Mouse (Mus musculus) adrenal gland, postnatal 36 days (tissue): ENCODE data around the gene Masp1. TPM values are rescaled to one million over a fixed set of nuclear protein-coding genes. Genes with fewer than 3 reads are reported as not detected.

Experiments
- DNase-seq, 2 experiments: peaks; one replicate each; pipeline ENCODE4 v3.0.0; 2021; ENCODE audit warnings: mixed read lengths in 1 of 2
- long read RNA-seq, 2 experiments: library from polyadenylated mRNA; stranded (forward); transcript quantifications; one replicate each; pipeline ENCODE4 v2.0.0; 2021; ENCODE audit warnings: borderline sequencing depth in 2 of 2
- total RNA-seq, 2 experiments: library from RNA; stranded (reverse); gene quantifications; 2 replicates each; pipeline ENCODE4 v1.2.3; 2021

Masp1 gene
- total RNA-seq, result 100 to 1,000 TPM in 1 of 2 experiments, 10 to 100 TPM in 1; 62.4 to 152 TPM
- long read RNA-seq, experiment 1, transcript Masp1-203 (11 exons, 3,786 nt), result major isoform, 14 of 44 reads
- long read RNA-seq, experiment 1, partial matches to known transcripts, result 7 of 44 reads
- long read RNA-seq, experiment 1, other reads (novel, unspliced or antisense), result 21 of 44 reads
- long read RNA-seq, experiment 2, transcript Masp1-203 (11 exons, 3,786 nt), result major isoform, 17 of 25 reads
- long read RNA-seq, experiment 2, partial matches to known transcripts, result 7 of 25 reads
- long read RNA-seq, experiment 2, other reads (novel, unspliced or antisense), result 0 of 25 reads

DNA sequence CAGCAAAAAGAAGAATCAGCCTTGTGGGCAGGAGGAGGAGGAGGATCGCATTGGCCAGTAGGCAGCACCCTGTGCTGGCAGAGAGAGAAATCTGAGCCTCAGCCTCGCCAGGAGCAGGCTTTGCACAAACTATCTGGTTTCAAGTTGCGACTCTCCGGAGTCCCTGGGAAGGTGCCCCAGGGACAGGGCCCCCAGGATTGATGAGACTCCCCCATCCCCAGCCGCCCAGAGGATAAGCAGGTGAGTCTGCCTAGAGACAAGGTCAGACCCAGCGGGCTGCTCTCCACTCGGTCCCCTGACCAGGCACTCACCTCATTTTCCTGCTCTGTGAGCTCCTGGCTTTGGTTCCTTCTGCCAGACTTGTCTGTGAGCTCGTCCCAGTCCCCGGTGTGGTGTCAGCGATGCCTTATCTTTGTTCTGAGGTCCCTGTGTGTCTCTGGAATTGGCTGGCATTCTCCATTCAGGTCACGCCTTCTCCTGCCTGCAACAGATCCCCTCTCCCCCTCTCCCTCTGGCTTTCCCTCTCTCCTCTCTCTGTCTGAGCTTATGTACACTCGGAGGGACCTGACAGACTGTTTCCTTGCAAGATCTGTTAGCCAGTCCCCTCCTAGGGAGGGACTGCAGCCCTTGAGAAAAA lies at the start of gene Masp1, which contains the start of gene Rtp4:
Masp1 (minus strand) TSS at position 581 of the 637 bp plus-strand sequence.
Rtp4 (plus strand) TSS at position 57 of the 637 bp plus-strand sequence.
- DNase-seq, result peak; percentile 50 to 64

GRCm38 (mm10) chr16:23568369-23568958 lies 47.8 kb upstream of the Masp1 start:
- peak; percentile 10 to 11 for DNase-seq

DNA sequence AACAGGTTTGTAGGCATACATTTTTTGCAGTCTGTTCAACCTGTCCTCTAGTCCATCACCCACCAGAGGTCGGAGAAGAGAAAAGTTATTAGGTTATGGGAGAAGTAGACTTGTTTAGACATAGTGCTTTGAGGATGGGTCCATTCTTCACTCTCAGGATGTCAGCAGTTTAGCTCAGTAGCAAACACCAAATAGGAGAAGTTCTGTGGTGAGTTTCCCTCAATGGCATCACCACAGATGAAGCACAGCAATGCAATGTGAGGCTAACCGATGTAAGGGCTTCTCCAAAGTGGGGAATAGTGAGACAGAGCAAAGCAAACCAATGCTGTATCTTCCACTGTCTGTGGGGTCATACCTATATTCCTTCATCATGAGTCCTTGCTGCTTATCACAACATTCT lies 37.1 kb upstream of the Masp1 start:
- DNase-seq, result no peak

DNA sequence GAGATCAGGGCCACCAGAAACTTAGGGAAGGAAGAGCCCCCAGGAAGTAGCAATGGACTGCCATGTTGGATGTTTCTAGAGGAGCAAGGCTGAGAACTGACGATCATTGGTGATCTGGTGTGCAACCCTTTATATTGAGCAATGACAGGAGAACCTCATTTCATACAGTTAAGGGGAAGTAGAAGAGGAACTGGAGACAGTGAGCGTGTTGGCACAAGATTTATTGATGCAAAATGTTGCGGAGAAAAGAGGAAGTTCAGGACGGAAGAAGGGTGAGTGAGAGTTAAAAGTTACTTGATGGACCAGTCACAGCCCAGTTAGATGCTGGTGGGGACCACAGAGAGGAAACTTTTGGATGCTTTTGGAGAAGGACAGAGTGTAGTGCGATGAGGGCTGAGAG lies 36.6 kb upstream of the Masp1 start:
- DNase-seq, result no peak

DNA sequence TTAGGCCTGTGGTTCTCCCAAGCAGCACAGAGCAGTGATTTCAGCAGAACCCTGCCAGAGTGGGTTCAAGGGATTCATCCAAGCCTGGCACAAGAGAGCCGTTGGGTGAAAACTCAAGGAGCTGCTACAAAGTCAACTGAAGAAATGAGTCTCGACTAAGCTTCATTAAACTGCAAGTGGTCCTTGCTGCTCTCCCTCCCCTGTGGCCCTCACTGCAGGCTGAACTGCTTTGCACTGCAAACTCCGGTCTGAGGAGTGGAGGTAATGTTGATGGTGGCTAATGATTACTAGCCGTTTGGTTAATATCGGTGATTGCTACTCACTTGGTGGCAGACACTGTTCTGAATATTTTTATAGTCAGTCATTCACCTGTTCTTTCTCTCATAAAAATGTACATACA lies 34.1 kb upstream of the Masp1 start:
- no peak for DNase-seq

DNA sequence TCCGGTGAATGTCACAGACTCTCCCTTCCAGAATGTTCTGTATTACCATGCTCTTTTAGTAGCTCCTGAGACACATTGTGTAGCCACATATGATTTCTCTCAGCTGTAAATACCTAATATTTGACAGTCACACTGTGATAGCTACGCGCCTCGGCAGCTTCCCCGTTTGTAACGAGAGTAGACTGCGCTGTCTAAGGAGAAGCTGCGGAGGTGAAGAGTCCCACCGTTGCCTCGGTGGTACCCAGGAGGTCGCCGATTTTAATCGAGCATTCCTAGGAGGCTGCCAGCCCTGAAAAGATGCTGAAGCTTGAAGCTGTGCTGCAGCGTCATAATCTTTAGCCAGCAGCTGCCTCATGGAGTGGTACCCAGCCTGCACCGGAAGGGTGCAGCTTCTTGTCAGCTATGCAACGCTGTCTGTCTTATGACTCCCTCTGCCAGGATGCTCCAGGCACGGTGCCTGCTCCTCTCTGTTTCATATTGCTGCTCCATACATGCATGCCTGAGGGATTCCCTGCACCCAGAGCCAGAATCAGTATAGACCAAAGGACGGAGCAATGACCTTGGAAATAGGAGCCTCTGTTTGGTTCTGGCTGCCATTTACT lies 30.5 kb upstream of the Masp1 start:
- no peak for DNase-seq

GRCm38 (mm10) chr16:23550346-23550980 lies 29.8 kb upstream of the Masp1 start:
- DNase-seq, result peak; percentile 64 to 67

DNA sequence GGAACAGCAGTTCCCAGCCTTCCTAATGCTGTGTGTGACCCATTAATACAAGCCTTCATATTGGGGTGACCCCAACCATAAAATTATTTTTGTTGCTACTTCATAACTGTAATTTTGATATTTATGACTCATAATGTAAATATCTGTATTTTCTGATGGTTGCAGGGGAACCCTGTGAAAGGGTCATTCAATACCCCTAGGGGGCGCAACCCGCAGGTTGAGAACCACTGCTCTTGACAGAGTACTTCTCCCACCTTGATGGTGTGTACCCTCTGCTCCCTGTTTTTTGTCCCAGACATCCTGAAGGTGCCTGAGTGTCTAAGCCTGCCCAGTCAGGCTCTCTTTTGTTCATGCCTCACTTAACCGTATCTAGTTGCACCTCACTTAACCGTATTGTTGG lies 27.2 kb upstream of the Masp1 start:
- peak in 1 of 2 experiments; percentile 22 for DNase-seq

DNA sequence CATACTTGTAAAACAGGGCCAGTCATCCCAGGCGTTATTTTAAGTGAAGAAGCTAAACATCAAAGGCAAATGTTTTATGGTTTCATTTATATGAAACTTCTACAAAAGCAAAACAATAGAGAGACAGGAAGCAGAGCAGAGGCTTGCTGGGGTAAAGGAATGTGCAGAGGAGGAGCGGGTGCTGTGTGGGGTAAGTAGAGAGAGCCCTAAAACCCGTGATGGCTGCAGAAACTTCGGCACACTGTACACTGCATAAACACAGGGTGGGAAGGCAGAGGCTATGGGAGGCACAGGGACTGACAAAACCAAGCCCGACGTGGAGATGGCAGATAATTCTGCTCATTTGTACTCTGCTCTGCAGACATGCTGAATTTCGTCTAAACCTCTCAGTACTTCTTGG lies 23.7 kb upstream of the Masp1 start:
- no peak for DNase-seq

GRCm38 (mm10) chr16:23542866-23543265 lies 22.3 kb upstream of the Masp1 start:
- no peak for DNase-seq

GRCm38 (mm10) chr16:23541046-23541445 lies 20.4 kb upstream of the Masp1 start:
- DNase-seq, result no peak

GRCm38 (mm10) chr16:23533707-23534106 lies 13.1 kb upstream of the Masp1 start:
- DNase-seq, result no peak

- DNase-seq, result no peak
These were observed 8.6 kb upstream of the Masp1 start for GRCm38 (mm10) chr16:23529186-23529585.

DNA sequence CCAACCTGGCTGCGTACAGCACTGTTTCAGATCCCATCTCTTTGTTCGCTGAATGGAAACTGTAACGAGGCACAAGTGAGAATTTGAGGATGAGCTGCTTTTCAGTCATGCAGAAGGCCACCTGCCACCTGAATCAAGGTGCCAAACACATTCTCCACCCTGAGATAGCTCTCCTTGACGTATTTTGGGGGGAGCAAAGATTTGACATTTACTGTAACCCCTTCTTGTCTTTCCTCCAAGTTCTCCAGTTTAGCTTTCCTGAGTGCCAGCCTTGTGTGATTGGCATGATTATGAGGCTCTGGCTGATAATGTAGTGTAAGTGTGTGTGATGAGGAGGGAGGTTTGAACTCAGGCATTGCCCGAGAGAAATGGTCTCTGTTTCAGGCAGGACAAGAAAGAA lies 1.5 kb upstream of the Masp1 start:
- DNase-seq, result no peak

DNA sequence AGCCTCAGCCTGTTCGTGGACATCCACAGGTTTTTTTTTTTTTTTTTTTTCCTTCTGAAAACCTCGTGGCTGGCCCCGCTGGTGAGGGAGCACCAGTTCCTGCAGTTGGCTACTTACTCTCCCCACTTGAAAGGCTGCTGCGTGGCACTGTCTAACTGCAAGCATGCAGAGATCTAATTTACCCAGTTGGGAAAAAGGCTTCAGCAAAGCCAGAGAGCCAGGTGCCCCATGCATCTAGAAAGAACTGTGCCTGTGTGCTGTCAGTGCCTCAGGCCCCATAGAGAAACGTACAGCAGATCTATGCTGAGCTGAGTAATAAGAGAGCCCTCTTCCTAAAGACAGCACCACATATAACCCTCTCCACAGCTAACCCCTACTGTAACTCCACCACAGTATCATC lies 477 bp upstream of the Masp1 start:
- no peak for DNase-seq

GRCm38 (mm10) chr16:23519771-23520170 lies 844 bp downstream of the Masp1 start:
- no peak for DNase-seq

DNA sequence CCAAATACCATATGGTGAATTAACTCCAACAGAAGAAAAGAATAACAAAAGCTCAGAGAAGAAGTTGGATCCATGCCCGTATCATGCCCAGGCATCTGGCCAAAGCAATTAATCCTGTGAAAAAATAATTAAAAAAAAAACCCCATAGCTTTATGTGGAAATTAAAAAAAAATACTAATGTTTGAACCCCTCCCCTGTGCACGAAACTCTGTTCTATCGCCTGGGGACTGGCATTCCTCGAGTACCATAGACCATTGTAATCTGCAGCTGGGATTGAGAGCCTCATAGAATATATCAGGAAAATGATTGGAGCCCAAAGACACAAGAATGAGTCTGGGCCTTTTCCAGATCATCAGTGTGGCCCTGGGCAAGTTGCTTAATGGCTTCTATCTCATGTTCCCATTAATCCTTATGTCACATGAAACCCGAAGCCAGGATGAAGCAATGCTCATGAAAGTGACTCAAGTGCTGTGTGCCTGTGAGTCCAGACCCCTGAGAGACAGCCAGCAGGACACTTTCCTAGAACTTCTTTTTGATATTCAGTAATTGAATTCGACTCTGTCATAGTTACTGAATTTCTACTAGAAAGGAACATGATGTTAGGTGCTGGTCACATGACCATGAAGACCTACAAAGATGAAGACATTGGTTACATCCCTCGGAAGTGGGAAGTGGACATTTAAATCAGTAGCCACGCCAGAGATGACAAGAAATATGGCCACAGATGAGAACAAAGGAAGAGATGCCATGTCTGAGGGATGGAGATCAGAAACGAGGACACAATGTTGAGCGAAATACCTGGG lies 1.8 kb downstream of the Masp1 start:
- DNase-seq, result peak; percentile 53 to 72

DNA sequence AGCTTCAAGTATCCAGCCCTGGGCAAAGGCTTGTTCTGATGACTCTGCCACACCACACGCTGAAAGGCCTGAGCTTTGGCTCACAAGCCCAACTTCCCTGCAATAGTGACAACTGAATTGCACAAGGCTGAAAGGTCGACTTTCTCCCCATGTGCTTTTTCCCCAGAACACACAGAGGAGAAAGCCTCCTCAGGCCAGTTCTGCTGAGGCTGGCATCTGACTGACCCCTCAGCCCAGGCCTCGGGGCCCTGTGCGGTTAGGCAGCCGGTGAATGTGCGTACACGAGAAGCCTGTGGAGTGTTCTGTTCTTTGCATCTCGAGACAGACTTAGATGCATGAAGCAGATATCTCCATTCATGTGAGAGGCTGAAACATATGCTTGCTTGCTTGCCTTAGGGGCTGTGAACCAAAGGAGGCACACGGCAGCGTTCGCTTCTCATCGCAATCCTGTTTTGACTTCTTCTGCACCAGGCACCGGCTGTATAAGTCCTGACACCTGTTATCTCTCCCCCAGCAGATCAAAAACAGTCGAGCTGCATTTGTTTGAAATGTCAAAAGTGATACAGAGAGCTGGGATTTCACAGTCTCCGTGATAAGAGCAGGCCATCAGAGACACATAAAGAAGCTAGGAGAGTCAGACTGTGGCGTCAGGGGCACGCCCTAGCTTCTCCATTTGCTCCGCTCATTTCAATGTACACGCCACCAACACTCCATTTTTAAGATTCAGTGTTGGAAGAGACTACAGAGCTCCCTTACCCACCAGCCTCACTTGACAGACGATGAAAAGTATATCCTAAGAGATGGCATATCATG lies 2.7 kb downstream of the Masp1 start:
- peak; percentile 43 to 54 for DNase-seq

- no peak for DNase-seq
These were observed 3.4 kb downstream of the Masp1 start for GRCm38 (mm10) chr16:23517230-23517629.

DNA sequence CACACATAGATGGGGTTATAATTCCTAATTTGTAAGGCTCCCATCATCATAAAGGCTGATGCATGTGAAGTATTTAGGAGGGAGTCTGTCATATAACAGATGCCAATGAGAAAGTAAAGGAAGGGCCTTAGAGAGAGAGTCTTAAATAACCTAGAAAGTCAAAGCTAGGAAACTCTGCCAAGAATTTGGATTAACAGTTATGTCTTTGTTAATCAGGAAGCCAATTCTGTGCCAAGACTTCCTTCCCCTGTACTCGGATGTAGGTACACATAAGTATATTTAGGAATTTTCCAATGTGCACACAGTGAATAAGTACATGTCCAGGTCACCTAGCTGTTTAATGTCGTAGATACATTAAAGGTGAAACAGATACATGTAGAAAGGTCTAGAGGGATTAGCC lies 4.0 kb downstream of the Masp1 start:
- no peak for DNase-seq

- DNase-seq, result peak; percentile 81 to 85
These were observed 4.8 kb downstream of the Masp1 start for GRCm38 (mm10) chr16:23515766-23516165.
